Mouse (Mus musculus) WW6 (cell line): ENCODE measurements around the gene Rpl11.
"Not testable (repeated sequence)": the region's sequence is repeated elsewhere in the genome, so short reads cannot be mapped to it uniquely, and the experiment has no call there.

ENCODE experiments used
- DNase-seq: peaks from one replicate; pipeline ENCODE4 v3.0.0-alpha.2; 2013; ENCODE audit warnings: low read depth, low spot score

Gene Rpl11

DNA sequence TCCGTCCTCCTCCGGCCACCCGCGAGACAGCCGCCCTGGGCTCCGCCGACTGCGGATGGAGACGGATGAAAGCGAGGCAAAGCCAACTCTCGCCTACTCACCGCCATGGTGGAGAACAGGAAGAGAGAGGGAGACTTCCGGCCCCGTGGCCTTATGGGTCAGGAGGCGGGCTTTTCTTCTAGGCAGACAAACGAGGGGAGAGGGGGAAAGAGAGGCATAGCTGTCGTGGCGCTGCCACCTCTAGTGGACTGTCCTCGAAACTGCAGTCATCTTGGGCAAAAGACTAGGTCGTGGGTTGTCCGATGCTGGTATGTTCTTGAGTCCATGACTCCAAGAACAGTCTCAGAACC, at the start of gene Rpl11:
TSS of gene Rpl11 (minus strand) at position 182 of the 350 bp plus-strand sequence.
- DNase-seq = peak; percentile 88

DNA sequence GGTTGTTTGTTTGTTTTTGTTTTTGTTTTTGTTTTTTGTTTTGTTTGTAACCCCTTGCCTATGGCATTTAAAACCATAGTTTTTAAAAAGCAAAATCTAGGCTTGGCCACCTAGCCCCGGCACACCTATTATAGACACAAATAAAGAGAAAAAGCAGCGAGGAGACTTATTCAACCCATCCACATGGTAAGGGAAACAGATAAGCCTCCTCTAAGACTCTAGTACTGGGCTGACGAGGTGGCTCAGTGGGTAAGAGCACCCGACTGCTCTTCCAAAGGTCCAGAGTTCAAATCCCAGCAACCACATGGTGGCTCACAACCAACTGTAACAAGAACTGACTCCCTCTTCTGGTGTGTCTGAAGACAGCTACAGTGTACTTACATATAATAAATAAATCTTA, 48.5 kb upstream of the Rpl11 start:
- DNase-seq = not testable (repeated sequence)

DNA sequence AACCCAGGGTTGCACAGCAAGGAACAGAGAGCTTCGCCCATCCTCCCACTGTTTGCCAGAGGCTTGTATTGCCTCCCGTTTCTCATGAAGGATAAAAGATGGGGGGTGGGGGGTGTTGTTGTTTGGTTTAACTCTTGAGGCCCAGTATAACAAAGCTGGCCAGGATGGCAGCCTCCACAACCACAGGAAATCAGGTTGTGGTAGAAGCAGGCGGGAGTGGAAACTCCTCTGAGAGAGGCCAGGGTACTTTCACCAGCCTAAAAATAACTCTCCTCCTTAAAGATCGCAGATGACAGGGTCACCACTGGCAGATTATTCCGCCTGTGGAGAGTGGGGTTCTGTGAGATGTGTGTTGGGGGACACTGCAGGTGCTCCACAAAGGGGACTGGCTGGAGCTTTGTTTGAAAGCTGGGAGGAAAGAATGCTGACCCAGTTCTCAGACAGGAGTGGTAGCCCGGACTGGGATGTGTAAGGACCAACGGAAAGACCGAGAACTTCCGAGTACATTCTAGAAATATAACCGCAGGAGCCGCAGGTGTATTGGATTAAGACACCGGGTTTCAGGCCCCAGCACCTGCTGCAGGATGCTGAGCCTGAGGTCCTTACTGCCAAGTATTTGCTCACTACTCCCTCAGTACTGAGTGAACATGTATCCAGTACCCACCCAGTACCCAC, 47.3 kb upstream of the Rpl11 start:
- DNase-seq = no peak

DNA sequence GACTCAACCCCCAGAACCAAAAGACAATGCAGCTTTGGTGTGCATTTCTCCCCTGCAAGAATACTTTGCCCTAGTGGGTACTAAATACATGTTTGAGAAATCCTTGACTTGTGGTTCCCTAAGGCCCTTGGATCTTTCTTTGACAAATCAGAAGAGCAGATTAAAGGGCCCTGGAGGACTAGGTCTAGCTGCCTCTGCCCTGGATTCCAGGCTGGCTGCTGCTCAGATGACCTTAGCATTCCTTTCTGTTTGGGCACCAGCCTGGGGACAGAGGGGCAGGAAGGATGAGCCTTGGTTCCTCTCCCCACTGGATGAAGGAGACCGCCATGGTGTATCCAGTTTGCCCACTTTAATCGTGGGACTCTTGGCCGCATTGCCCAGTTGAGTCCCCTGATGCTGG, 45.2 kb upstream of the Rpl11 start:
- no peak for DNase-seq

DNA sequence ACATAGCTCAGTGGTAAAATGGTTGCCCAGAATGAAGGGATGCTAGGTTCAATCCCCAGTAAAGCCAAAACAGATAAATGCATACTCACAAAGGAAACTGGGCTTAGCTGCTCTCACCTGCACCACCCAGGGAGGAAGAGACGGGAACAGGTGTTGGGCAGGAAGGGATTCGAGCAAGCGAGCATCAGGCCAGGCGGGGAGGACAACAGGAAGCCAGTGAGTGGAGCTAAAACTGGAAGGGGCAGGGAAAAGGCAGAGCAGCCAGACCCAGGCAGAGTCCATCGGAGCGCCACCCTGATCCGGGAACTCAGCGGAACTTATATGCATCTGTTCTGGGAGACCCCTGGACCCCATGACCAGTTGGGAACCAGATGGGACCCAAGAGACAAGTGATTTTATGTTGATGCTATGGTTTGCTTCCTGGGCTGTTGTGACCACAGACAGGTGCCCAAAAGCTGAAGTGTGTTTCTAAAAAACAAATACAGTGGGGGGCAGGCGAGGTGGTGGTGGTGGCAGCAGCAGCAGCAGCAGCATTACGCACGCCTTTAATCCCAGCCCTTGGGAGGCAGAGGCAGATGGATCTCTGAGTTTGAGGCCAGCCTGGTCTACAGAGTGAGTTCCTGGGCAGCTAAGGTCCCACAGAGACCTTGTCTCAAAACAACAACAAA, 43.4 kb upstream of the Rpl11 start:
- DNase-seq = no peak

DNA sequence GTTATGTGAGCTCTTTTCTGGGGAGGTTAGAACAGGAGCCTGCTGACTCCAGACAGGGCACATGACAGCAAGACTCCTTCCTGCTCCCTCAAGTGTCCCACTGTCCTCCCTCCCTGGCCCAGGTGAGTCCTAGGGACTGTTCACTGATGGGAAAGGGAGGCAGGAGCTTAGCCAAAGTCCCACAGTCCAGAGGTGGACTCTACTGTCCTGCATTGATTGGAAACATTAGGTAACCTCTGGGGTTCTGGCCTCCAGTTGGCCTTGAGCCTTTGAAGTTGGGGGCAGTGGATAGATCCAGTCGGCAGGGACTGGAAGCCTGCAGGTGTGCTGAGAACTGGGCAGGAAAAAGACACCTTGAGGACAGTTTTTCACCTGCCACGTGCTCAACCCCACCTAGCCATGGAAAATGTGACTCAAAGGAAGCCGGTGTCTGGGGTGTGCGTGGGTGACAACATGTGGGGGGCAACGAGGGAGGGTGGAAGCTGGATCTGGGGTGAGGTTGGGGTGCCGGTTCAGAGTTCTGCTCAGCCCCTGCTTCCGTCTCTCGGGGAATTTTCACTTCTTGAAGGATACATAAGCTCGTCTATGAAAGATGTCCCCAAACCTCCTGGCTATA, 42.4 kb upstream of the Rpl11 start:
- DNase-seq = no peak

DNA sequence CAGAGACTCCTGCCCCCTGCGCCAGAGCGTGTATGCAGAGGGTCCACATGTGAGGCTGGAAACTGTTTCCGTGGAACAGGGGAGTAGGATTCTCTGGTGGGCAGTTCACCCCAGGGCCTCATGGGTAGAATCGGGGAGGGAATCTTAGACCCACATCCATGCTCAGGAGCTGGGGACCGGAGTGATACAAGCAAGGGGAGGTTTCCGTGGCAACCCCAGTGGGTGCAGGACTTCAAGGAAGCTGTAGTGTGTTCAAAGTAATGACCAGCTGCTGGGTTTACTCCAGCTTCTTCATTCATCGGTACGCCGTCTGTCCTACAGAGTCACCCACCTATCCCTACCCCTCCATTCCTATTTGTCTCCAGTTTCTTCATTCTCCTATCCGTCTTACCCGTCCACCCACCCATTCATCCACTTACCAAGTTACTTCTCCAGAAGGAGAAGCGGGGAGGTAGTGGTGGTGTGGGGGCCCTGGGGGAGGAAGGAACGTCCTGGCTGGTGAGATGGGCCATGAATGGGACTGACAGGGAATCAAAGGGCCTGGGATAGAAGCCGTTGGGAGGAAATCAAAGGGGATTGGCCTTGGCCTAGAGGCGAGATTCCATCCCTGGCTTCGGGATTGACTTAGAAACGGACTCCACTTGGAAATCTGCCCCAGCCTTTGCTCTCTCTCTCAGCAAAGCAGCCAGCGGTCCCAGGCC, 41.4 kb upstream of the Rpl11 start:
- DNase-seq = no peak

DNA sequence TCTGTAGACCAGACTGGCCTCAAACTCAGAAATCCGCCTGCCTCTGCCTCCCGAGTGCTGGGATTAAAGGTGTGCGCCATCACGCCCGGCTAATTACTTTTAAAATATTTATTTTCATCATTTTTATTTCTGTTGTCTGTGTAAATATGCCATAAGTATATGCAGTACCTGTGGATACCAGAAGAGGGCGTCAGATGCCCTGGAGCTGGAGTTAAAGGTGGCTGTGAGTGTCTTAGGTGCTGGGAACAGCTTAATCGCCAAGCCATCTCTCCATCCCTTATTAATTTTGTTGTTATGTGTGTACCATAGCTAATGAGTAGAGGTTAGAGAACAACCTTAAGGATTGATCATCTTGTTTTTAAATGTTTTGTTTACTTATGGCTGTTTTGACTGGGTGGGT, 39.3 kb upstream of the Rpl11 start:
- DNase-seq = no peak

DNA sequence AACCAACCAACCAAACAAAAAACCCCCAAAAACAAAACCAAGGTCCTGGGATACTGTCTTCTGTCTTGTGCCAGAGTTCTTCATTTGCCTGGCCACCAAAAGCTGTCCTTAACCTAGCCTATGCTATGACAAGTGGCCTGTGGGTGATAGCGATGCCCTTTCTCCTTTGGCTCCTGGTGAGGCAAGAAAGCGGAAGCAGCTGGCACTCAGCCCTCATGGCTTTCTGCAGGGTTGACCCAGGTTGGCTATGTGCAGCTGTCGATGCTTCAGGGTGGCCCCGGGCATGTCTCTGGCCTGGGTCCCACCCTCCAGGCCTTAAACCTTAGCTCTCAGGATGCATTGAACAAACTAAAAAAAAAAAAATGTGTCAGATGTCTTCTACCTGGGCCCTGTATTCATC, 38.1 kb upstream of the Rpl11 start:
- no peak for DNase-seq

DNA sequence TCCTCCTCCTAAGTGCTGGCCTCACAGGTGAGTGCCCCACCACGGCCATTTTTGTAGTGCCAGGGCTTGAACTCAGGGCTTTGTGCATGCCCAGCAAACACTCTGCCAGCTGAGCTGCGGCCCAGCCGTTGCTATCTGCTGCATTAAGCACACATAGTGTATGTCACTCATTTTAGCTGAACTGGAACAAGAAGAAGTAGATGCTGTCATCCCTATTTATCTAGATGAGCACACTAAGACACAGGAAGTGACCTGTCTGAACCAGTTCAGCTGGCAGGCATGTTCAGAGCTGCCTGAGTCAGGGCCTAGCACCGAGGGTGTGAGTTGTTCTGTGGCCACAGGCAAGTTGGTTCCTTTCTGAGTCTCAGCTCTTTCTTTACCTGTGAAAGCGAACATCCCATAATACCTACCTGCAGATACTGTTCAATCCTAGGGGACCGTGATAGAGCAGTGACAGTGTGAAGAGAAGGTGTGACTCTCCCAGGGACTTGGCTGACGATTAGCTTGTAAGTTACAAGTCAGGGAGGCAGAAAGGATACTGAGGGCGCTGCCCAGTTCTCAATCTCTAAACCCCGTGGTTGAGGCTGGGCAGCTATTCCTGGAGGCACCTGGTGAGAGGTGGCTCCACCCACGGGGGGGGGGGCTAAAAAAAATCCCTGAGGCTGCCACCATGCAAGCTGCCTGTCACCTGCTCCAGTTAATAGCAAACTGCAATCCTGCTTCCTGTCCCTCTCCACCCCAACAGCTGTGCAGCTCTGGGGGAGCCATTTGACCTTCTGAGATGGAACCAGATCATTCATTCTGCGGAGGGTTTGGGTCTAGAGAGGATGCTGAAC, 36.7 kb upstream of the Rpl11 start:
- DNase-seq = no peak

DNA sequence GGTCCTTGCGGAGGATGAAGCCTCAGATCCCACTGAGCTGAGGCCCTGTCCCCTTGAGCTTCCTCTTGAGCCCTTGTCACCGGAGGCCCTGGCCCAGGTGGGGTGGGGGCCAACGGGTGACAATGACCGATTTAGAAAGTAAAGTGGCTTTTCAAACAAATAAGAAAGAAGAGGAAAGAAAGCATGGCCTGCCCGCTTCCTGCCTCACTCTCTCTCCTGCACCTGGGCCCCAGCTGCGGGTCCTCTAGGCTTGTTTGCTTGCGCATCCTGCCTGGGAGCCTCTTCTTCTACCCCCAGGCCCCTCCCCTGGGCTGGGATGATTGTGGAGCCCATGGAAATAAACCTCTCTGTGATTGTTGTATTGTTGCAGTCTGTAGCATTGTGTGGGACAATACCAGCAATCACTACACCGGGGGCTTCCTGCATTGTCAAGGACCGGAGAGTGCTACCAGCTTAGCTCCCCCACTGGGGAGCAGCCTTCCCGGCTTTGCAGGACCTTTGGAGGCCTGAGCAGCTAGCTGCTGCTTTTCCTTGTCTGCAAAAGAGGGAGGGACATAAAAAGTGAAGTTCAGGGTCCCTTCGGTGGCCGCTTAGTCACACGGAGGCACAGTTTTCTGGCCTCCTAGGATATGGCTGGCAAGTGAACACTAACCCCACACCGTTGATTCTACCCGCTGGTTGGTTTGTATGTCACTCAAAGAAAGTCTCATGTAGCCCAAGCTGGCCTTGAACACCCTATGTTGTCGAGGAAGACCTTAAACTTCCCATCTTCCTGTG, 35.9 kb upstream of the Rpl11 start:
- DNase-seq = no peak

DNA sequence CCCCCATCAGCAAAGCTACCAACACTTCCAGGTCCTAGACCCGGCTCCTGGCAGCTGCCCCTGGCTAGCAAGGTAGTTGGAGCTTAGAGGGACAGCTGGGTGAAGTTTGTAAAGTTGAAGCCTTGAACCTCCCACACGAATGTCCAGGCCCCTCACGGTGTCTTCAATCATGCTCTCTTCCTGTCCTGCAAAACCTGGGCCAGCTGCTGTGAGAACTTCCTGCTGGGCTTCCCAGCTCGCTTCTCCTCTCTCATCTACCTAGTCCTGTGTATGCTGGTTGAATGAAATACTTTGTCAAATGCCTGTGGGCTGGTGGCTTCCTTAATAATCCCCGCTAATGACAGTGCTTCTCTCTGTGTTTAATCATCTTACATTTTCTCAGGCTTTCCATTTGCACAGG, 35.1 kb upstream of the Rpl11 start:
- no peak for DNase-seq

DNA sequence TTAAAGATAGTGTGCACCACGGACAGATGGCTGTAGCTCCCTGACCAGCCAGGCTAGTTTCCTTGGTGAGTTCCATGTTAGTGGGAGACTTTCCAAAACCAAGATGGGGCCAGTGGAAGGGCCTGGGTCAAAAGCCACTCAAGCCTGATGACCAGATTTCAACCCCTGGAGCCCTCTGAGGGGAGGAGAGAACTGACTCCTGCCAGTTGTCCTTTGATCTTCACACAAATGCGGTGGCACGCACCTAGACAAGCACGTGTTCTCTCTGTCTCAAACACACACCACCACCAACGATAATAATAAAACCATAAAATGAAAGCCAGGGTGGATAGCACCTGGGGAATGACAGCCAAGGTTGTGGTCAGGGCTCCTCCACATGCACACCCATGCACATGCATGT, 34.0 kb upstream of the Rpl11 start:
- DNase-seq = no peak

DNA sequence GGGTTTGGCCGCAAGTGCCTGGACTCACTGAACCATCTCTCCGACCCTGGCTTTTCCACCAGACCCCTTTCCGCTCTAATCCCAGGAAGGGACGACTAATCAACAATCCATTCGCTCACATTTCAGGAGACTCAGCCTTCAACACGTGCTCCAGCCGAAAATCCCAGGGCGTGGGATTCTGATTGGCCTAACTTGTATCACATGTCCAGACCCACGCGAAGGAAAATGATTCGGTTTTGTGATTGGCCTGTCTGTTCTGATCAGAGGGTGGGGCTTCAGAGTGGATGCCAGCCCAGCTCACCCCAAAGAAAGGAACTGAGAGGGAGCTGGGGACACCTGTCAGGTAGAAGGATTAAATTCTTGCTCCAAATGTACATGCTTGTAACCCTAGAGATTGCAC, 31.6 kb upstream of the Rpl11 start:
- DNase-seq = no peak

DNA sequence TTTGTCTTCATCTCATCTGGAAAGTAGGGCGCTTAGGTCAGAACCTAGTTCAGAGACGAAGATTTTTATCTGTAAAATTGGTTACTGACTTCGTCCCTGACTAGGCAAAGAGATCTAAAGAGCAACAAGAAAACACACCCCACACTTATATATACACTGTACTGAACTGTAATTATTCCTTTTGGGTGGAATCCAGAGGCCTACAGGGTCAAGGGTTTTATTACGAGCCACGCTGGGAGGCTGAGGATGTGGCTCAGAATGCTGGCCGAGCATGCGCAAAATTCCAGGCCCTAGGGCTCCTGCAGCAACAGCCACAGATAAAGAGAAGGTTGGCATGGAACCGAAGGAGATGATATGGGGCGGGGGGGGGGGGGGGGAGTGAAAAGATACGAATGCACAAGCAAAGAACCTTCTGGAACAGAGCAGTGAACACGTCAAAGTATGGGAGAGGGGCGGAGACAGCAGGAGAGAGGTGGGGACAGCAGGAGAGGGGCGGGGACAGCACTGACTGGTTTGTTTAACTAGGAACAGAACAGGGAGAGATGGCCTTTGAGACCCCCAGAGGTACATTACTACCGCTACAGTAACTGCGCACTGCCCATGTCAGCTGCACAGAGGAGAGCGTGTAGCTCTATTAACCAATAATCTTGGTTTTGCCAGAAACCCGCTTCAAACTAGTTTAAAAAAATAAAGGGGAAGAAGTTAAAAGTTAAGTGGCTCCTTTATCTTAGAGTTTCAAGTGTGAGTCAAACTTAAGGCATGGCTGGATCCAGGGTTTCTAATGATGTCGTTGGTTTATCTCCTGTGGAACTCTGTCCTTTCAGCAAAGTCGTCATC, 30.3 kb upstream of the Rpl11 start:
- DNase-seq = no peak

DNA sequence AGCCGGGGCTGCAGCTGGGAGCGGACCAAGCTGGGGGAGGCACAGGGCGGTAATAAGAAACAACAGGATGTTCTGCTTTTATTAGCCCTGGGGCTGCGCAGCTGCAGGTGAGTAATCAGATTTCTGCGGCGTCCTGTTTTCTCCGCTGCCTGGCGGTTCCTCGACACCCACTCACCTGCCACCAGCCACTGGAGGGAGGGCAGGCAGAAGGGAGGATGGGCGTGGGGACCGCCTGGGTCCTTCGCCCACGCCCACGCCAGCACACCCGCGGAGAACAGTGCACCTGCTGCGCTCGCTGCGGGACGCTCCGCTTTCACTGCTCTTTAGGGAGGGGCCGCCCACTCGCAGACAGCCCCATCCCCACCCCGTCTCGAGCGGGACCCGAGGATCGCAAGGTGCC, 28.5 kb upstream of the Rpl11 start:
- DNase-seq = no peak

DNA sequence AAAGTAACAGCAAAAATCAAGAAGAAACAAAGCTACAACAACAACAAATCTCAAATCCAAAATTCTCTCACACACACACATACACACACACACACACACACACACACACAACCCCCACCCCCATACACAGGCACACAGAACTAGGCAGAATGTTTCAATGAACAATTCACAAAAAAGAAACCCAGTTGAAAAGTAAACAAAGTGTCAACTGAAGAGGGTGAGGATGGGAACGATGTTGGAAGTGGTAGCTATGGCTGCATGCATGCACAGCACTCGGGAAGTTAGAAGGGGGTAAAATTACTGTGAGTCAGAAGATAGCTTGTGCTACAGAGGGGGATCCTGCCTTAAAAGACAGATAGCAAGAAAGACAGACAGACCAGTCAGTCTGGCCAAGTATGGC, 25.4 kb upstream of the Rpl11 start:
- no peak for DNase-seq

DNA sequence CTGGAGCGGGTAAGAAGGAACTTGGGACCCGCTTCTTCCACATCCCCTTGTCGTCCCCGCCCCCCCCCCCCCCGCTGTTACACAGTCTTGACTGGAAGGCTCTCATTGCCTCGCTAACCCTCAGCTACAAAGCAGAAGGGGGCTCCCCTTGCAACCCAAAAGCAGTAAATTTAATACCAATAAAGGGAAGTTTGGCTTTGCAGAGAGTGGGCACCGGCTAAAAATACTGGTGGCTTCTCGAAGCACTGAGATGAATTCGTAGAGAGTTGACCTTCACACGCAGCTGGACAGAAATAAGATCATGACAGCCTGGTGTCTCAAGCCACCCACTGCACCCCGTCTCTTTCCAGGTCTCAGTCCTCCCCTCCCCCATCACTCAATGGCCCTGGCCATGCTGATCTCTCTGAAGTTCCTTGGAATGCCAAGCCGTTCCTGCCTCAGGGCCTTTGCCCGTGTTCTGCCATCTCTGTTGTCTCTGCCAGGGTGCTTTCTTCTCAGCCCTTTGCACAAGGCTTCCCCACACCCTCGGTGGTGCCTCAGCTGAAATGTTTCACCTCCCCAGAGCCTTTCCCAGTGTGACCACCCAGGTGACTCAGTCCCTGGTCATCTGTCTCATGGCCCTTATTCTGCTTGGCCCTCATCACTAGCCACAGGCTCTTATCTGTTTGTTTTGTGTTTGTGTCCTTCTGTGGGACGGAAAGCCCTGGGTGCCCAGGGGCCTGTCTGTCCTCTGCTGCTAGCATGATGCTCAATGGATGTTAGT, 23.7 kb upstream of the Rpl11 start:
- DNase-seq = no peak

DNA sequence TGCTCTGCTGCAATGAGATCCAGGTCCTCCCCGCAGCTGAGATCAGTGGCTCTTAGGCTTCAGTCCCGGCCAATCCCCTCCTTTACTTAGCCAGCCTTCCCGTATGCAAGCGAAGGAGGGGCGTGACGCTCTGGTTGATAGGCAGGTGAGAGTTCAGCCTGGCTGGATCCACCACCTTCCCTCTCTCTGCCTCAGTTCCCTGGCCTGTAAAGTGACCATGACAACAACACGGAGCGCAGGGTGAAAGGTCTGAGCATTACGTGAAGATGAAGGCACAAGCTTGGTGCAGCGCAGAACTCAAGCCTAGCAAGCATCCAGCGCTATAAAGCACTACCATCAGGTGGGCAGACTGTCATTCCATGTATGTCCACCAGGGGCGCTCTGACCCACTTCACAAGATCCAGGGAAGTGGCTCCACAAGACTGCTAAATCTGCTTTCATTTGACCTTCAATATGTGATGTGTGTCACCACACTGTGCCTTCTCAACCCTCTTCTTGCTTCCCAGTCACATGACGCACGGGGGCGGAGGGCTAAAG, 18.0 kb upstream of the Rpl11 start:
- DNase-seq = peak; percentile 71
